Mouse (Mus musculus) frontal cortex, postnatal 14 days (tissue): ENCODE measurements around the gene Kcnh6.

ENCODE experiments used
- DNase-seq, 2 experiments: peaks; one replicate each; pipeline ENCODE4 v3.0.0; 2022; ENCODE audit warnings: low spot score in 2 of 2

Kcnh6 gene

GRCm38 (mm10) chr11:106007821-106008220 lies at the start of gene Kcnh6:
TSS of gene Kcnh6 (plus strand) at chr11:106008124.
- DNase-seq = no peak

GRCm38 (mm10) chr11:105958566-105958965 lies 49.4 kb upstream of the Kcnh6 start:
- DNase-seq = no peak

GRCm38 (mm10) chr11:105959355-105959754 lies 48.6 kb upstream of the Kcnh6 start:
- DNase-seq = no peak

- DNase-seq = no peak
Measured at GRCm38 (mm10) chr11:105964691-105965090, 43.2 kb upstream of the Kcnh6 start.

GRCm38 (mm10) chr11:105966288-105966687 lies 41.6 kb upstream of the Kcnh6 start:
- DNase-seq = no peak

- no peak for DNase-seq
Measured at GRCm38 (mm10) chr11:105967741-105968574, 40.0 kb upstream of the Kcnh6 start, which contains the start of gene Ace. TSS of gene Ace (plus strand) at chr11:105967945.

GRCm38 (mm10) chr11:105968948-105969347 lies 39.0 kb upstream of the Kcnh6 start:
- DNase-seq = no peak

- DNase-seq = no peak
Measured at GRCm38 (mm10) chr11:105969516-105969915, 38.4 kb upstream of the Kcnh6 start.

- no peak for DNase-seq
Measured at GRCm38 (mm10) chr11:105974593-105974992, 33.3 kb upstream of the Kcnh6 start.

GRCm38 (mm10) chr11:105975050-105975449 lies 32.9 kb upstream of the Kcnh6 start:
- no peak for DNase-seq

GRCm38 (mm10) chr11:105975636-105976035 lies 32.3 kb upstream of the Kcnh6 start:
- no peak for DNase-seq

- DNase-seq = no peak
Measured at GRCm38 (mm10) chr11:105978232-105978631, 29.7 kb upstream of the Kcnh6 start.

GRCm38 (mm10) chr11:105978634-105979033 lies 29.3 kb upstream of the Kcnh6 start:
- no peak for DNase-seq

GRCm38 (mm10) chr11:105984452-105984851 lies 23.5 kb upstream of the Kcnh6 start:
- no peak for DNase-seq

GRCm38 (mm10) chr11:105987446-105987845 lies 20.5 kb upstream of the Kcnh6 start:
- no peak for DNase-seq

- no peak for DNase-seq
Measured at GRCm38 (mm10) chr11:105989446-105989845, 18.5 kb upstream of the Kcnh6 start.

- no peak for DNase-seq
Measured at GRCm38 (mm10) chr11:105990231-105990630, 17.7 kb upstream of the Kcnh6 start.

- no peak for DNase-seq
Measured at GRCm38 (mm10) chr11:105994375-105994774, 13.5 kb upstream of the Kcnh6 start, which contains the start of gene Ace3. TSS of gene Ace3 (plus strand) at chr11:105994675.

- DNase-seq = no peak
Measured at GRCm38 (mm10) chr11:106000062-106000461, 7.9 kb upstream of the Kcnh6 start.

- DNase-seq = no peak
Measured at GRCm38 (mm10) chr11:106001718-106002117, 6.2 kb upstream of the Kcnh6 start.

- no peak for DNase-seq
Measured at GRCm38 (mm10) chr11:106004576-106004975, 3.3 kb upstream of the Kcnh6 start.

GRCm38 (mm10) chr11:106005970-106006369 lies 2.0 kb upstream of the Kcnh6 start:
- DNase-seq = no peak

GRCm38 (mm10) chr11:106012711-106013110 lies 4.8 kb downstream of the Kcnh6 start:
- DNase-seq = no peak
